Mouse (Mus musculus) limb, embryonic 10.5 days (tissue): ENCODE measurements around the gene Hdgf. TPM values are rescaled to one million over a fixed set of nuclear protein-coding genes. Genes with fewer than 3 reads are reported as not detected.
"Not testable (repeated sequence)": the region's sequence is repeated elsewhere in the genome, so short reads cannot be mapped to it uniquely, and the experiment has no call there.

Source experiments
- DNase-seq: peaks from one replicate; pipeline ENCODE4 v3.0.0-alpha.2; 2017; ENCODE audit warnings: low spot score
- H3K27ac ChIP-seq: fragments of 300-500 bp; sonication (generic); 2 replicates; pipeline ENCODE4 v1.5.1; 2016; ENCODE audit warnings: mild to moderate bottlenecking
- H3K27me3 ChIP-seq: fragments of 300-500 bp; sonication (generic); 2 replicates; pipeline ENCODE4 v1.6.1; 2016; ENCODE audit warnings: low read depth, mild to moderate bottlenecking; ENCODE audit not compliant: poor library complexity, severe bottlenecking
- H3K36me3 ChIP-seq: fragments of 300-500 bp; sonication (generic); 2 replicates; pipeline ENCODE4 v1.6.1; 2016; ENCODE audit warnings: mild to moderate bottlenecking, moderate library complexity
- H3K4me1 ChIP-seq: fragments of 300-500 bp; sonication (generic); 2 replicates; pipeline ENCODE4 v1.6.1; 2016
- H3K4me3 ChIP-seq: fragments of 300-500 bp; sonication (generic); 2 replicates; pipeline ENCODE4 v1.5.1; 2016; ENCODE audit warnings: mild to moderate bottlenecking, moderate library complexity
- H3K9me3 ChIP-seq: fragments of 300-500 bp; sonication (generic); replicated peaks from 2 replicates; pipeline ENCODE4 v1.6.1; 2016; ENCODE audit warnings: mild to moderate bottlenecking
- WGBS: fragments of 180-500 bp; shearing (Covaris S2); methylation state at CpG from one replicate; pipeline ENCODE4 v1.1.7; 2016; 5-methylcytosine and 5-hydroxymethylcytosine counted together
- polyA plus RNA-seq: library from polyadenylated mRNA; unstranded; fragments of >200 nt; fragmentation: Nextera tagmentation; extraction: Ambion mirVana; gene quantifications from 2 replicates; pipeline ENCODE4 v1.2.1, GENCODE M21; 2016

The Hdgf gene
- polyA plus RNA-seq, 1 experiment from 2014 or later, result 272 TPM

DNA sequence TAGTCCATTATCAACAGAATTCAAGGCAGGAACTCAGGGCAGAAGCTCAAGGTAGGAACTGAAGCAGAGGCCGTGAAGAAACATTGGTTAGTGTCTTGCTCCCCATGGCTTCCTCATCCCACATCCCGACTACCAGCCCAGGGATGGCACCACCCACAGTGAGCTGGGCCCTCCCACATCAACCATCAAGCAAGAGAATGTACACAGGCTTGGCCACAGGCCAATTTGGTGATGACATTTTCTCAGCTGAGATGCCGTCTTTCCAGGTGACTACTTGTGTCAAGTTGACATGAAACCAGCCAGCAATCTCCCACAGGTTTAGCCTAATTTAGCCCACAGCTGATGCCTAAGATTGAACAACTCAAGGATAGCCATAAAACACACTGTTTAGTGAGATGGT, 6.9 kb upstream of the Hdgf start:
- Histone ChIP-seq H3K9me3 (no peaks in the 10 kb centered on the region), H3K4me3 (no peak overlapping the region), H3K27me3 (no peaks in the 10 kb centered on the region), H3K4me1 (peaks cover 6% of the 10 kb centered on the region), H3K27ac (no peak overlapping the region), H3K36me3 (no peaks in the 10 kb centered on the region)
- WGBS, result 72% methylated on average over 3 of the region's 3 CpGs
- DNase-seq, result no peak

DNA sequence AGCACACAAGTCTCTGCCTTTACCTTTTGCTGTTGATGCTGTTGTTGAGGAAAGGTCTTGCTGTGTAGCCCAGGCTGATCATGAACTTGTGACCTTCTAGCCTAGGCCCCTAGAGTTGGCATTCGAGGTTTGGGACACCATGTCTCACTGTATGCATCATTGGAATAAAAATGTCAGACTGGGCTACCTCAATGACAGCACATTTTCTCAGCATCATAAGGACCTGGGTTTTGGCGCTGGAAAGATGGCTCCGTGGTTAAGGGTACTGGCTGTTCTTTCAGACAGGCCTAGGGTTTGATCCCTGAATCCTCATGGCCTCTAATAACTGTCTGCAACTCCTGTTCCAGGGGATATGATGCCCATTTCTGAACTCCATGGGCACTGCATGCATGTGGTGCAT, 6.3 kb upstream of the Hdgf start:
- Histone ChIP-seq H3K4me1 (peaks cover 6% of the 10 kb centered on the region), H3K9me3 (no peaks in the 10 kb centered on the region), H3K27me3 (no peaks in the 10 kb centered on the region), H3K27ac (no peak overlapping the region), H3K4me3 (no peak overlapping the region), H3K36me3 (no peaks in the 10 kb centered on the region)
- DNase-seq, result no peak
- WGBS, result 86% methylated on average over 3 of the region's 3 CpGs

DNA sequence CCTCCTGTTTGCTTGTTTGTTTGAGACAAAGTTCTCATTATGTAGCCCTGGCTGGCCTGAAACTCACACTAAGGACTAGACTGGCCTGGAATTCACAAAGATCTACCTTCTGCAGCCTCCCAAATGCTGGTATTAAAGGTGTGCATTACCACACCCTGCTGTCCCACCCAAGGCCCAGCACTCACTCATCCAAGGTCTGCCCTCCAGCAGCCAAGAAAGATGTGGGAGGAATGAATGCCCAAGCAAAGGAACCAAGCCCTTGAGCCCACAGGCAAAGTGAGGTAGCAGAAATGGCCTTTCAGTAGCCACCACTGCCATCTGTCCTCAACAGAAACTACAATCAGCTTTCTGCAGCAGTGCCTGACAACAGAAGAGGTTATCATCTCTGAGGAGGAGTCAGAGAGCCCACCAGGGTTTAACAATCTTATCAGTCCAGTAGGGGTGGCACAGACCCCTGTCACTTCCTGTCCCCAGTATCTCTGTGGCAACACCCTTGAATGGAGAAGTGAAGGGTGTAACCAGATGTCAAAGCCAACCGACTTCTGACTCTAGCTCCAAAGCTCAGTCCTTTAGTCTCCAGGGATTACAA, 5.0 kb upstream of the Hdgf start:
- Histone ChIP-seq H3K27me3 (no peaks in the 10 kb centered on the region), H3K9me3 (no peaks in the 10 kb centered on the region), H3K4me3 (no peak overlapping the region), H3K27ac (peak overlapping the region; percentile 25; the same call in 1 of the 2 replicates), H3K36me3 (no peaks in the 10 kb centered on the region), H3K4me1 (peaks cover 10% of the 10 kb centered on the region)
- WGBS, result 49% methylated on average over 1 of the region's 1 CpGs
- no peak for DNase-seq

DNA sequence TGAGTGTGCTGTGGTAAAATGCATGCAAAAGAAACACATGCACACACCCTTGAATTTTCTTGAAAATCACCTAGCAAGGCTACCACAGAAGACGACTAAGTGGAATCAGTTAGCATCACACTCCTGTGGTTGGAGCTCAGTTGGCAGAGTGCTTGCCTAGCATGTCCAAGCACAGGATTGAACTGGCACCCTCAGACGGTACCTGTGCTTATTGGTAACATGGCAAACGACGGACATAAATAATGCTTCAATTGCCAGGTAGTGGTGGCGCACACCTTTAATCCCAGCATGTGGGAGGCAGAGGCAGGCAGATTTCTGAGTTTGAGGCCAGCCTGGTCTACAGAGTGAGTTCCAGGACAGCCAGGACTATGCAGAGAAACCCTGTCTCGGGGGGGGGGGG, 4.2 kb upstream of the Hdgf start:
- not testable (repeated sequence) for H3K4me3 ChIP-seq, DNase-seq, H3K27me3 ChIP-seq, H3K4me1 ChIP-seq, H3K27ac ChIP-seq, H3K36me3 ChIP-seq, H3K9me3 ChIP-seq
- WGBS, result 87% methylated on average over 5 of the region's 6 CpGs

DNA sequence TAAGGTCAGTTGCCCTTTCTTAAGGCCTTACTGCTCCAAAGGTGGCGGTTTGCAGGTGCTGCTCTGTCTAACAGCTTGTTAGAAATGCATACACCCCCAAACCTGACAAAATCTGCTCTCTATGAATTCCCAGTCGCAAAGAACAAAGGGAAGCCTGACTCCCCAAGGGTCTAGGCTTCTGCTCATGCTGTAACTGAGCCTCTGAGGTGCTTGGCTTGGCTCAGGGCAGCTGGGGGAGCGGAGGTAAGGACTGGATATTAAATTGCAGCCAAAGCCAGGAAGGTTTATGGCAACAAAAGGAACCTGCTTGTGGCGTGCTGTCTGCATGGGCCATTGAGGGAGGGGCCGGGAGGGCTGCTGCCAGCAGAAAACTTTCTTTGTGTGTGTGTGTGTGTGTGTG, 2.3 kb upstream of the Hdgf start:
- WGBS, result 52% methylated on average over 5 of the region's 5 CpGs
- no peaks in the 10 kb centered on the region for H3K27me3 ChIP-seq
- no peaks in the 10 kb centered on the region for H3K9me3 ChIP-seq
- H3K4me3 ChIP-seq, result no peak overlapping the region
- H3K27ac ChIP-seq, result peak overlapping the region; percentile 72
- no peak for DNase-seq
- H3K36me3 ChIP-seq, result peaks cover 5% of the 10 kb centered on the region; the same call in 1 of the 2 replicates
- H3K4me1 ChIP-seq, result peaks cover 22% of the 10 kb centered on the region

DNA sequence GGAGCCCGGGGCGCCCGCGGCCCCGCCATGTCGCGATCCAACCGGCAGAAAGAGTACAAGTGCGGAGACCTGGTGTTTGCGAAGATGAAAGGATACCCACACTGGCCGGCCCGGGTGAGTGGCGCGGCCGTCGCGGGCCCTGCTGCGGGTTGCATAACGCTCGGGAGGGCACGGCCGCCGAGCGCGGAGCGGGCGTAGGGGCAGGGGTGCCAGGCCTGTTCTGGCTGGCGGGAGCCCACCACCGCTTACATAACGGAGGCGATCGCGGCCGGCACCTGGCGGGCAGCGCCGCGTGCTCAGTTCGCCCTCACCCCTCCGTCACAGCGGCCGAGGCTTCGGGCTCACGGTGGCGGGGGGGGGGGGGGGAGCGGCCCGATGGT, 470 bp downstream of the Hdgf start:
- Histone ChIP-seq H3K27me3 (no peaks in the 10 kb centered on the region), H3K4me1 (peaks cover 50% of the 10 kb centered on the region), H3K4me3 (peak overlapping the region; percentile 94), H3K27ac (peak overlapping the region; percentile 98), H3K36me3 (peaks cover 9% of the 10 kb centered on the region), H3K9me3 (no peaks in the 10 kb centered on the region)
- no peak for DNase-seq
- under 1% methylated on average over 39 of the region's 47 CpGs for WGBS

DNA sequence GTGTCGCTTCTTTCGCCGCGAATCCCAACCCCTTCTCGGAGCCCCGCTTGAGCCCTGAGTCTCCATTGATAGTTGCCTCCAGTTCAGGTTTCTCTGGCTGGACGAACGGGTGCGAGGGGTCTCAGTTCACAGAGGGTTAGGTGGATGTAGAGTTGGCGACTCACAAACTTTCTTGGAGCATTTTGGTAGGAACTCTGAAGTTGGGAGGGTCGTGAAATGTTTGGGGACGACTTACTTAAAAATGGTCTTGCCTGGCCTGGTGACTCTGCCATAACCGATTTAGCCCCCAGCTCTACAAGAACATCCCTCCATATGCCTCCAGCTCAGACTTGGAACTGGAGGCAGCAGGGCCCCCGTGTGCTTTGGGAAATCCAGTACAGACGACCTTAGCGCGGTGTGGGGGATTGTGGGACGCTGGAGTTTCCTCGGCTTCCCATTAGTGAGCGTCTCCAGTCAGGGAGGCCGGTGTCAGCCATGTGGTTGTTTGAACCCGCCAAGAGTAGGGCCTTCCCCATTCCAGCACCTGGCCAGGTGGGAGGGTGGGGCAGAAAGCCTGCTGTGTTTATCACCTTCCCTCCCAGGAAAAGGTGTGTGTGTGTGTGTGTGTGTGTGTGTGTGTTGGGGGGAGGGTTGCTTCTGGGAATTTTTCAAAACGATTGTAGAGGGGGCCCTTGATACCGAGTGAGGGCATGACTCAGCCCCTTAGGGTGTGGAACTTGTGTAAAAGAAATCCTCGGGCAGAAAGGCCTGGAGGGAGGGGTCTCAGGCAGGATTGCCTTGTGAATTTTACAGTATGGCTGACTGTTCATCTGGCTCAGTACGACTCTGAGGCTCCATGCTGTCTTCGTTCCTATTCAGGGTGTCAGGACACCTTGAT, 1.1 kb downstream of the Hdgf start:
- no peaks in the 10 kb centered on the region for H3K27me3 ChIP-seq
- whole genome bisulfite sequencing, result under 1% methylated on average over 27 of the region's 27 CpGs
- DNase-seq, result peak; percentile 71
- peaks cover 9% of the 10 kb centered on the region for H3K36me3 ChIP-seq
- peaks cover 50% of the 10 kb centered on the region for H3K4me1 ChIP-seq
- peak overlapping the region; percentile 94 for H3K4me3 ChIP-seq
- no peaks in the 10 kb centered on the region for H3K9me3 ChIP-seq
- H3K27ac ChIP-seq, result peak overlapping the region; percentile 98

DNA sequence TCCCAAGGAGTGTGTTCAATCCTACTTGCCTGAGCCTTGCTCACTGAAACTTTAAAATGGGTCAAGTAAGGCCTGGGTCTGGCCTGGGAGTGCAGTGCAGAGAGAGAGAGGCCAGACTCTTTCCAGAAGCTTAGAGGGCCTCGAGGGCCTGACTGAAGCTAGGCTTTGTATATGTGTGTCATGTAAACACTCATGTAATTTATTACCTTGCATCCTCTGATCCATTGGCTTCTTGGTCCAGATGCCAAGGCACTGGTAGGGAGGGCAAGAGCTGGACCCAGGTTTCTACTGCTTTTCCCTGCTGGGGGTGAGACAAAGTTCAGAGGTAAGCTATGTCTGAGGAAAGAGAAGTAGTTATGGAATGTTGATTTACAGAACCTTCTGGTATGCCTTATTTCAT, 1.8 kb downstream of the Hdgf start:
- WGBS, result 0% methylated on average over 1 of the region's 1 CpGs
- H3K27me3 ChIP-seq, result no peaks in the 10 kb centered on the region
- peaks cover 50% of the 10 kb centered on the region for H3K4me1 ChIP-seq
- H3K9me3 ChIP-seq, result no peaks in the 10 kb centered on the region
- no peak for DNase-seq
- H3K36me3 ChIP-seq, result peaks cover 15% of the 10 kb centered on the region
- H3K4me3 ChIP-seq, result peak overlapping the region; percentile 94
- H3K27ac ChIP-seq, result peak overlapping the region; percentile 98

DNA sequence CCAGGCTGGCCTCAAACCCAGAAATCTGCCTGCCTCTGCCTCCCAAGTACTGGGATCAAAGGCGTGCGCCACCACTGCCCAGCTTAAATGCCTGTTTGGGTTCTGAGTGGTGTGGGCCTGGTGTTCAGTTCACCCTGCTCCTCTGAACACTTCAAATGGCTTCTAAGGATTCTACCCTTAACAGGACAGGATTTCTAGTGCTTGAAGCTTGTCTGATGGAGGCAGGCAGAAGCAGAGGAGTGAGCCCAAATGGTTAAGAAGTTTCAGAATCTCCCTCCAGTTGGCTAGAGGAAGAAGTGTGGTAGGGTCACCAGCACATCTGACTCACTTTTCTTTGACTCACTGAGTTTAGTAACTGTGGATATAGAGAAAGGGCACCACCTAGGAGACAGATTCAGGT, 3.3 kb downstream of the Hdgf start:
- Histone ChIP-seq H3K4me3 (peak overlapping the region; percentile 94), H3K4me1 (peaks cover 44% of the 10 kb centered on the region), H3K9me3 (no peaks in the 10 kb centered on the region), H3K27me3 (no peaks in the 10 kb centered on the region), H3K27ac (peak overlapping the region; percentile 87), H3K36me3 (peaks cover 29% of the 10 kb centered on the region)
- DNase-seq, result no peak
- 83% methylated on average over 2 of the region's 2 CpGs for WGBS

DNA sequence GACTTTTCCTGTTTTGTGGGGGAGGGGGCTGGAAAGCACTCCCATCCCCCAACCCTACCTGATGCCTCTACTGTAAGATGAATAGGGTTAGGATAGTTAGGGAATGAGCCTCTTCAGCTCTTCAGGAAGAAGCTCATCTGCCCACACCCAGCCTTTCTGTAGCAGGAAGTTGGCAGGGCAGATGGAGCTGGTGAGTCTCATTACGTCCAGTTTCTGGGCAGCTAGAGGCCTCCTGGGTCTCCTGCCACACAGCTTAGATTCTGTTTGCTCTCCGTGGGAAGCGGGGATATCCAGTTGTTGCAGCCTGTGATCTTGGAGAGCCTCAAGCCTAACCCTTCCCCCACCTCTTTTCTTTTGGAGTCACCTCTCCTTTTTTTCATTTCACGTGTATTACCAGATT, 3.8 kb downstream of the Hdgf start:
- Histone ChIP-seq H3K4me1 (peaks cover 44% of the 10 kb centered on the region), H3K4me3 (peak overlapping the region; percentile 94), H3K9me3 (no peaks in the 10 kb centered on the region), H3K27me3 (no peaks in the 10 kb centered on the region), H3K27ac (peak overlapping the region; percentile 87), H3K36me3 (peaks cover 34% of the 10 kb centered on the region)
- WGBS, result 7% methylated on average over 4 of the region's 4 CpGs
- DNase-seq, result no peak

DNA sequence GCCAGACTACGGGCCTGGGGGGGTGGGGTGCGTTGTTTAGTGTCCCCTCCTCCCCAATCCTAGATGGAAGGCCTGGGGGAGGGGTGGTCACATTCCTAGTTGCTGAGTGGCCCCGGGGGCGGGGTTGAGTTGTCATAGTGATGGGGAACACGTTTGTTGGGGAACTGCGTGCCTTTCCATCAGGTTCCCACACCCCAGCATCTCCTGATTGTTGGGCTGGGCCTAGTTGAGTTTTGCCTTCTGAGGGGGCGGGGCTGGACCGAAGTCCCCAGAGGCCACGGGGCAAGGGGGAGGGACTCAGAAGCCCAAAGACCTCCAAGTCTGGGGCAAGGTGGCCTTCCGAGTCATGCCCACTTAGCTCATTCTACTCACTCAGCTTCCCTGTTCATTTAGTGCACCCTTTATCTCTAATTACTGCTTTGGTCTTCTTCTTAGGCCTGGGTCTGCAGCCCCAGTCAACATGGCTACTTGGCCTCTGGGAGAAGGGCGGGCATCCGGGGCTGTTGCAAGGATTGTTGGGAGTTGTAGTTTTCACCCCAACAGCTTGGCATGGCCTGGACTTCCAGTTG, 4.5 kb downstream of the Hdgf start:
- WGBS, result 8% methylated on average over 12 of the region's 12 CpGs

DNA sequence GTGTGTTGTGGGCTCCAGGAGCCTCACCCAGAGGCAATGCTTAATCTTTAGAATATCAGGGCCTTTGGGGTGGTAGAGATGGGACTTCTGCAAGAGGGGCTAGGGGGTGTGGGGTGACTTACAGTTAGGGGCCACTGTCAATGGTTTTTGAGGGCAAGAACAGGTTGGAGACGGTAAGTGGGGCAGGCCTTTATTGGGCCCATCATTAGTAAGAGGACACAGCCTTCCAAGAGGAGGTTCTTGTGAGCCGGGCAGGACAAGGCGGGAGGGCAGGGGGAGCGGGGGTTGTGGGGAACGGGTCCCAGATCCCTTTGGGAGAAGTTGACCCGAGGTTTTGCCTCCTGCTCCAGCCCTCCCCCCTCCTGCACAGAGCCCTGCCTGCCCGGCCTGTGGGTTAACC, 7.4 kb downstream of the Hdgf start:
- peaks cover 62% of the 10 kb centered on the region for H3K36me3 ChIP-seq
- no peak for DNase-seq
- H3K27me3 ChIP-seq, result no peaks in the 10 kb centered on the region
- no peak overlapping the region for H3K27ac ChIP-seq
- H3K9me3 ChIP-seq, result no peaks in the 10 kb centered on the region
- H3K4me3 ChIP-seq, result no peak overlapping the region
- WGBS, result 83% methylated on average over 7 of the region's 7 CpGs
- H3K4me1 ChIP-seq, result peaks cover 31% of the 10 kb centered on the region

More for the DNA sequence above, 4.5 kb downstream of the Hdgf start:
- no peaks in the 10 kb centered on the region for H3K27me3 ChIP-seq
- peak overlapping the region; percentile 87 for H3K27ac ChIP-seq
- peak; percentile 88 for DNase-seq
- peaks cover 42% of the 10 kb centered on the region for H3K36me3 ChIP-seq
- no peaks in the 10 kb centered on the region for H3K9me3 ChIP-seq
- H3K4me1 ChIP-seq, result peaks cover 44% of the 10 kb centered on the region
- peak overlapping the region; percentile 94 for H3K4me3 ChIP-seq

DNA sequence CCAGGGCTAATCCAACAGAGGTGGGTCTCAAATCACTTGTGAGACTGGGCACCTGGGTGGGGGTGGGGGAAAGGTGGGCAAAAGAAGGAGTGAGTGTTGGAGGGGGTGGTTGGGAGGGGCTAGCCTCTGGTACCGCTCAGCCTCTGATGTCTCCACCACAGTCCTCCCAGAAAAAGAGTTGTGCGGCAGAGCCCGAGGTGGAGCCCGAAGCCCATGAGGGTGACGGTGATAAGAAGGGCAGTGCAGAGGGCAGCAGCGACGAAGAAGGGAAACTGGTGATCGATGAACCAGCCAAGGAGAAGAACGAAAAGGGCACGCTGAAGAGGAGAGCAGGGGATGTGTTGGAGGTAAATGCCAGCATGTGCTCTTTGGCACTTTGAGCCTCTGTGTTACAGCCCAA, 7.8 kb downstream of the Hdgf start:
- Histone ChIP-seq H3K4me1 (peaks cover 27% of the 10 kb centered on the region), H3K27ac (no peak overlapping the region), H3K9me3 (no peaks in the 10 kb centered on the region), H3K36me3 (peaks cover 58% of the 10 kb centered on the region), H3K27me3 (no peaks in the 10 kb centered on the region), H3K4me3 (no peak overlapping the region)
- 98% methylated on average over 10 of the region's 10 CpGs for WGBS
- DNase-seq, result no peak
